In genomic region chr14:123032435-123032834, GRCm38 (mm10) we compare ENCODE assay signal across 28 mouse cellular contexts. TPM values are rescaled to one million over a fixed set of nuclear protein-coding genes. Genes with fewer than 3 reads are reported as not detected.
A peak's percentile ranks its signal among the peaks of the same experiment; 100 is the strongest.
DNase-seq lines count a peak whose midpoint lies in the region; ATAC-seq lines count a peak whose summit lies in the region.
"Had no signal": no experiment of that assay in that cellular context is flagged by ENCODE, and none has a peak within 500 bp of the region (broad histone marks: within the 10 kb centered on the region; RNA-seq: fewer than 3 reads in every experiment).

No protein-coding gene starts in this region.

- ATAC-seq in kidney, embryonic 16.5 days (ENCODE audit: low FRiP score, low TSS enrichment) = peak; percentile 65; the same call in 1 of the 2 replicates
- ATAC-seq in neural tube, embryonic 14.5 days (ENCODE audit: low read depth) = peak; percentile 34; the same call in 1 of the 2 replicates
- ATAC-seq: activated CD4-positive, CD25-positive, alpha-beta regulatory T cell, adult 4 months; CD4-positive, CD25-positive, alpha-beta regulatory T cell, adult 4 months; forebrain, embryonic 14.5 days; forebrain, embryonic 16.5 days; Patski had no signal

- WGBS in kidney, embryonic 16.5 days = 47% methylated on average over 1 of the region's 1 CpGs
- WGBS in neural tube, embryonic 14.5 days = 81% methylated on average over 1 of the region's 1 CpGs

- no peaks in the 10 kb centered on the region for H3K27me3 ChIP-seq in kidney, embryonic 16.5 days (ENCODE audit: insufficient read depth, low read length)
- H3K27me3 ChIP-seq in neural tube, embryonic 14.5 days (ENCODE audit: control insufficient read depth, insufficient read depth, low read length) = no peaks in the 10 kb centered on the region
- H3K27me3 ChIP-seq: CH12.LX; embryonic facial prominence, embryonic 13.5 days; embryonic facial prominence, embryonic 15.5 days; forebrain, embryonic 12.5 days; Patski had no signal

- 0 out of 2 replicates have a peak, but pooled peaks cover 2% of the 10 kb centered on the region for H3K4me1 ChIP-seq in kidney, embryonic 16.5 days (ENCODE audit: insufficient read depth, low read length)
- H3K4me1 ChIP-seq in neural tube, embryonic 14.5 days (ENCODE audit: control insufficient read depth, insufficient read depth, low read length) = no peaks in the 10 kb centered on the region
- H3K4me1 ChIP-seq: embryonic facial prominence, embryonic 13.5 days; embryonic facial prominence, embryonic 15.5 days; forebrain, embryonic 10.5 days; forebrain, embryonic 12.5 days had no signal

- peak; percentile 15 for DNase-seq in embryo, embryonic 10.5 days (ENCODE audit: low spot score)
- no peak for DNase-seq in embryo, embryonic 10 days (ENCODE audit: low spot score)
- DNase-seq in kidney, adult 8-10 months = no peak
- no peak for DNase-seq in neural tube, embryonic 10.5 days (ENCODE audit: extremely low spot score, low spot score)
- DNase-seq: adrenal gland, adult 2 months; adrenal gland, postnatal 10 days; adrenal gland, postnatal 25 days; B cell, adult 2 months; cerebellum, adult 11 months; cerebellum, adult 18-20 months; cerebellum, adult 8-10 months; cerebellum, adult 9-11 months; cerebellum, postnatal 14 days; cerebellum, postnatal 36 days had no signal

- no peaks in the 10 kb centered on the region for H3K36me3 ChIP-seq in kidney, embryonic 16.5 days (ENCODE audit: insufficient read depth, low read length)
- no peaks in the 10 kb centered on the region for H3K36me3 ChIP-seq in neural tube, embryonic 14.5 days (ENCODE audit: control insufficient read depth, insufficient read depth, low read length)
- H3K36me3 ChIP-seq: embryonic facial prominence, embryonic 13.5 days; embryonic facial prominence, embryonic 15.5 days; forebrain, embryonic 10.5 days; forebrain, embryonic 12.5 days; G1E had no signal

- no peak overlapping the region for H3K9ac ChIP-seq in kidney, embryonic 16.5 days (replicated peaks; ENCODE audit: low read length)
- H3K9ac ChIP-seq in neural tube, embryonic 14.5 days (replicated peaks; ENCODE audit: low read depth, low read length) = no peak overlapping the region
- H3K9ac ChIP-seq: embryonic facial prominence, embryonic 13.5 days; embryonic facial prominence, embryonic 15.5 days; forebrain, embryonic 12.5 days had no signal

- H3K27ac ChIP-seq in kidney, embryonic 16.5 days (ENCODE audit: low read length) = no peak overlapping the region
- H3K27ac ChIP-seq in neural tube, embryonic 14.5 days (ENCODE audit: low read depth, low read length) = no peak overlapping the region
- H3K27ac ChIP-seq: embryonic facial prominence, embryonic 13.5 days; embryonic facial prominence, embryonic 15.5 days; forebrain, embryonic 10.5 days; forebrain, embryonic 12.5 days had no signal

- no peak overlapping the region for H3K4me2 ChIP-seq in kidney, embryonic 16.5 days (replicated peaks; ENCODE audit: low read depth, low read length)
- no peak overlapping the region for H3K4me2 ChIP-seq in neural tube, embryonic 14.5 days (ENCODE audit: low read depth, low read length)
- H3K4me2 ChIP-seq: embryonic facial prominence, embryonic 13.5 days; embryonic facial prominence, embryonic 15.5 days; forebrain, embryonic 12.5 days had no signal

- H3K9me3 ChIP-seq in kidney, embryonic 16.5 days (ENCODE audit: low read length) = no peaks in the 10 kb centered on the region
- no peaks in the 10 kb centered on the region for H3K9me3 ChIP-seq in neural tube, embryonic 14.5 days (ENCODE audit: control insufficient read depth, low read length)
- H3K9me3 ChIP-seq: embryonic facial prominence, embryonic 13.5 days; embryonic facial prominence, embryonic 15.5 days; forebrain, embryonic 10.5 days; G1E had no signal

- no peak overlapping the region for H3K4me3 ChIP-seq in kidney, embryonic 16.5 days (ENCODE audit: low read length)
- H3K4me3 ChIP-seq in neural tube, embryonic 14.5 days (ENCODE audit: low read depth, low read length) = no peak overlapping the region
- H3K4me3 ChIP-seq: embryonic facial prominence, embryonic 13.5 days; embryonic facial prominence, embryonic 15.5 days; erythroblast, embryonic 14.5 days; forebrain, embryonic 10.5 days; forebrain, embryonic 12.5 days had no signal

RNA-seq across cellular contexts. Expression of gene Tmtc4, which starts 48.6 kb away (rescaled TPM):
- polyA plus RNA-seq in kidney, embryonic 16.5 days (2015; fragmentation: Nextera tagmentation; extraction: Ambion mirVana) = 36.6 and 37.4 TPM in 2 replicates
- polyA plus RNA-seq in neural tube, embryonic 14.5 days (2014; fragmentation: Nextera tagmentation; extraction: Ambion mirVana) = 74.5 and 75.0 TPM in 2 replicates
- polyA plus RNA-seq: erythroblast, embryonic 14.5 days had no signal
